Mouse (Mus musculus): ENCODE measurements around the gene Trpv1.

DNA sequence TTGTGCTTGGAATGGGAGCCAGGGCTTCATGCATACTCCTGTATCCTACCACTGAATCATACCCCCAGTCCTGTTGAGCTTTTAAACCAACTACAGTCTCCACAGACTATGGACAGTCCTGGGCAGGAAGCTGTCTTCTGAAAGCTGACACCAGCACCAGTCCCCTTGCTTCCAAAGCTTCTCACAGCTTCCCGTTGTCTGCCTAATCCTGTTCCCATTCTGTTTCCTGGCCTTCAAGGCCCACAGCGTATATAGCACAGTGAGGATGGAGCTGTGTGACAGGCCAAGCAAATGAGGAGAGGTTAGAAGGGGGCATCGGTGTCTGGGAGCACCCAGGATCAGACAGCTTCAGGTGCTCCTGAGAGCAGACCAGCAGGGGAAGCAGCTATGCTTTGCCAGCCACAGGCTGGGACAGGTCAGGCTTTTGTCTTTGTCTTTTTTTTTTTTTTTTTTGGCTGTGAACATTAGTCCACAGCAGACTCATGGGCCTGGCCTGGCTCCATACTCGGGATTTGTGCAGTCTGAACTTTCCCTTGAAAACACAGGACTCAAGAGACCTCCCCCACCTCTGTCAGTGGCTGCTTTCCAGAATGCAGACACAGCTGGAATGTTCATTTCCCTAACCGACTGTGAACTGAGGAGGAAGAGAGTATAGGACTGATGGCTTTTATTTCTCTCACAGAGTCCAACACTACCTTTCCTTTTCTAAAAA is 2.1 kb downstream of the Trpv1 start:
- TF ChIP-seq CTCF (IDR thresholded peaks at IDR 0.05; ENCODE audit: low read depth, low read length), result no peak
- no peak for TF ChIP-seq POLR2A (IDR thresholded peaks at IDR 0.05; ENCODE audit: borderline replicate concordance, low read depth, low read length)
